Mouse (Mus musculus) thymus, adult 2 months (tissue): ENCODE data around the gene Hsd3b1. TPM values are rescaled to one million over a fixed set of nuclear protein-coding genes. Genes with fewer than 3 reads are reported as not detected.
"Not testable (repeated sequence)": the region's sequence is repeated elsewhere in the genome, so short reads cannot be mapped to it uniquely, and the experiment has no call there.

Source experiments
- DNase-seq: peaks from one replicate; pipeline ENCODE4 v3.0.0; 2021
- H3K27ac ChIP-seq: fragments of 200-500 bp; 2 replicates; pipeline ENCODE4 v1.5.1; 2012; ENCODE audit warnings: low read length, control low read depth; ENCODE audit not compliant: control insufficient read depth, insufficient read depth
- H3K27me3 ChIP-seq: fragments of 200-500 bp; 2 replicates; pipeline ENCODE4 v1.6.1; 2012; ENCODE audit warnings: mild to moderate bottlenecking, low read length, moderate library complexity, mixed read lengths; ENCODE audit not compliant: control insufficient read depth, insufficient read depth
- H3K36me3 ChIP-seq: fragments of 200-500 bp; 2 replicates; pipeline ENCODE4 v1.6.1; 2012; ENCODE audit warnings: mild to moderate bottlenecking, low read length, moderate library complexity; ENCODE audit not compliant: control insufficient read depth, insufficient read depth
- H3K4me1 ChIP-seq: fragments of 200-500 bp; replicated peaks from 2 replicates; pipeline ENCODE4 v1.6.1; 2012; ENCODE audit warnings: low read length; ENCODE audit not compliant: control insufficient read depth, insufficient read depth
- H3K4me3 ChIP-seq: fragments of 200-500 bp; 2 replicates; pipeline ENCODE4 v1.5.1; 2012; ENCODE audit warnings: mild to moderate bottlenecking, low read length, control low read depth, moderate library complexity; ENCODE audit not compliant: control insufficient read depth, insufficient read depth
- CTCF ChIP-seq: fragments of 200-500 bp; IDR thresholded peaks from 2 replicates; pipeline ENCODE4 v1.5.1; 2012; ENCODE audit warnings: mild to moderate bottlenecking, control low read depth, low read length, moderate library complexity, borderline replicate concordance; ENCODE audit not compliant: control insufficient read depth, poor library complexity, insufficient read depth; ENCODE audit errors: extremely low read depth
- POLR2A ChIP-seq: fragments of 200-500 bp; IDR thresholded peaks from 2 replicates; pipeline ENCODE4 v1.6.1; 2012; ENCODE audit warnings: mild to moderate bottlenecking, low read length, control low read depth, moderate library complexity; ENCODE audit not compliant: control insufficient read depth, poor library complexity, insufficient read depth; ENCODE audit errors: extremely low read depth
- WGBS: fragments of 180-500 bp; shearing (Covaris S2); methylation state at CpG from one replicate; pipeline ENCODE4 v1.1.7; 2018; 5-methylcytosine and 5-hydroxymethylcytosine counted together
- polyA plus RNA-seq: library from polyadenylated mRNA; depleted of rRNA; stranded (reverse); fragments of >200 nt; gene quantifications from 2 replicates; pipeline ENCODE4 v1.2.3, GENCODE M21; 2012

The Hsd3b1 gene
- polyA plus RNA-seq, 1 experiment, result 0.70 TPM

GRCm38 (mm10) chr3:98853051-98853450 is 6.5 kb downstream of the Hsd3b1 start:
- DNase-seq, result no peak
- Histone ChIP-seq H3K27me3 (no peaks in the 10 kb centered on the region), H3K4me3 (no peak overlapping the region), H3K27ac (no peak overlapping the region), H3K36me3 (no peaks in the 10 kb centered on the region), H3K4me1 (no peaks in the 10 kb centered on the region)
- no peak for TF ChIP-seq POLR2A
- TF ChIP-seq CTCF, result no peak
- WGBS, result 93% methylated on average over 3 of the region's 3 CpGs

GRCm38 (mm10) chr3:98852631-98853030 is 7.0 kb downstream of the Hsd3b1 start:
- no peak for DNase-seq
- no peak overlapping the region for H3K4me3 ChIP-seq
- no peak for TF ChIP-seq POLR2A
- no peak for TF ChIP-seq CTCF
- WGBS, result 81% methylated on average over 6 of the region's 6 CpGs
- H3K27ac ChIP-seq, result no peak overlapping the region
- H3K27me3 ChIP-seq, result no peaks in the 10 kb centered on the region
- H3K4me1 ChIP-seq, result no peaks in the 10 kb centered on the region
- H3K36me3 ChIP-seq, result no peaks in the 10 kb centered on the region

GRCm38 (mm10) chr3:98851853-98852252 is 7.7 kb downstream of the Hsd3b1 start:
- Histone ChIP-seq H3K4me3 (no peak overlapping the region), H3K36me3 (no peaks in the 10 kb centered on the region), H3K4me1 (no peaks in the 10 kb centered on the region), H3K27ac (no peak overlapping the region), H3K27me3 (no peaks in the 10 kb centered on the region)
- 75% methylated on average over 2 of the region's 2 CpGs for WGBS
- TF ChIP-seq POLR2A (no peak), CTCF (no peak)
- DNase-seq, result no peak

GRCm38 (mm10) chr3:98850262-98850661 is 9.3 kb downstream of the Hsd3b1 start:
- Histone ChIP-seq H3K27me3 (no peaks in the 10 kb centered on the region), H3K4me3 (no peak overlapping the region), H3K27ac (no peak overlapping the region), H3K36me3 (no peaks in the 10 kb centered on the region), H3K4me1 (no peaks in the 10 kb centered on the region)
- TF ChIP-seq CTCF, result no peak
- TF ChIP-seq POLR2A, result no peak
- 93% methylated on average over 5 of the region's 5 CpGs for WGBS
- DNase-seq, result no peak

- no peak for TF ChIP-seq POLR2A
- H3K4me3 ChIP-seq, result no peak overlapping the region
- no peaks in the 10 kb centered on the region for H3K27me3 ChIP-seq
- 96% methylated on average over 1 of the region's 1 CpGs for WGBS
- no peaks in the 10 kb centered on the region for H3K4me1 ChIP-seq
- no peak for DNase-seq
- H3K27ac ChIP-seq, result no peak overlapping the region
- H3K36me3 ChIP-seq, result no peaks in the 10 kb centered on the region
Observed at GRCm38 (mm10) chr3:98848898-98849297, 10.7 kb downstream of the Hsd3b1 start.

- Histone ChIP-seq H3K36me3 (no peaks in the 10 kb centered on the region), H3K4me3 (no peak within 1 kb of the TSS), H3K4me1 (no peaks in the 10 kb centered on the region), H3K27me3 (no peaks in the 10 kb centered on the region), H3K27ac (no peak within 1 kb of the TSS)
- DNase-seq, result no peak
- WGBS, result 75% methylated on average over 6 of the region's 6 CpGs
- TF ChIP-seq CTCF (no peak), POLR2A (no peak)
Observed at GRCm38 (mm10) chr3:98814101-98814670, 45.4 kb downstream of the Hsd3b1 start, which contains the start of gene Hsd3b6. TSS of gene Hsd3b6 (minus strand) at chr3:98814443.

- not testable (repeated sequence) for H3K27ac ChIP-seq, H3K27me3 ChIP-seq, H3K36me3 ChIP-seq, H3K4me1 ChIP-seq, H3K4me3 ChIP-seq, DNase-seq
- 88% methylated on average over 6 of the region's 6 CpGs for WGBS
Observed at GRCm38 (mm10) chr3:98812653-98813052, 46.9 kb downstream of the Hsd3b1 start.

GRCm38 (mm10) chr3:98805032-98805431 is 54.6 kb downstream of the Hsd3b1 start:
- not testable (repeated sequence) for H3K27ac ChIP-seq, H3K36me3 ChIP-seq, H3K4me3 ChIP-seq, H3K27me3 ChIP-seq, DNase-seq, H3K4me1 ChIP-seq
- 55% methylated on average over 3 of the region's 3 CpGs for WGBS
